Mouse (Mus musculus) E14TG2a.4 (cell line): Measurements from ENCODE around the gene Stk38.
A peak's percentile ranks its signal among the peaks of the same experiment; 100 is the strongest.

Experiments used
- H3K27me3 ChIP-seq: 2 replicates; pipeline ENCODE4 v1.6.1; 2014; ENCODE audit warnings: low read length, control low read depth; ENCODE audit not compliant: insufficient read depth
- H3K36me3 ChIP-seq: 2 replicates; pipeline ENCODE4 v1.6.1; 2014; ENCODE audit warnings: low read length, control low read depth; ENCODE audit not compliant: insufficient read depth
- H3K4me1 ChIP-seq: replicated peaks from 2 replicates; pipeline ENCODE4 v1.6.1; 2014; ENCODE audit warnings: low read depth, low read length, control low read depth
- H3K4me3 ChIP-seq: replicated peaks from 2 replicates; pipeline ENCODE4 v1.5.1; 2014; ENCODE audit warnings: mild to moderate bottlenecking, low read length
- H3K9me3 ChIP-seq: 2 replicates; pipeline ENCODE4 v1.6.1; 2014; ENCODE audit warnings: low read length, control low read depth
- CTCF ChIP-seq: conservative IDR thresholded peaks from 2 replicates; pipeline ENCODE4 v1.5.1; 2014; ENCODE audit warnings: low read length
- NANOG ChIP-seq: IDR thresholded peaks from 2 replicates; pipeline ENCODE4 v1.6.1; 2014; ENCODE audit warnings: borderline replicate concordance, low read length, mixed read lengths
- POU5F1 ChIP-seq: IDR thresholded peaks from 2 replicates; pipeline ENCODE4 v1.6.1; 2014; ENCODE audit warnings: low read length, borderline replicate concordance

The Stk38 gene

DNA sequence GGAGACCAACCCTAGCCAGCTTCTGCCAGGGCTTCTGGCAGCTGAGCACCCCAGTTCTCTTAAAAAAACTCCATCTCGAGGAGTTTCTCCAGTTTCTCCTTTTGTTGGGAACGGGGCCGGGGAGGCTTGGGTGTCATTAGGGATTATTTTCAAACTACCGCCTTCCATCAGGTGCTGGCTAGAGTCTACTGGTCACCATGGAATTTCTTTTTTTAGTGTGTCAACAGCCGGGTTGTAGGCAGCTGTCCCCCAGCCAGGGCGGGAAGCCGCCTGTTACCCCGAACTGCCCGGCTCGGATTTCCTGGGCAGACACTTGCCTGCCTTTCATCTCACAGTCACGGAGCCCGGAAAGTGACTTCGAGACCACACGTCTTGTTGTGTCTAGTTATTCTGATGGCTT, 43.0 kb upstream of the Stk38 start:
- H3K4me1 ChIP-seq = peaks cover 65% of the 10 kb centered on the region
- no peaks in the 10 kb centered on the region for H3K27me3 ChIP-seq
- H3K4me3 ChIP-seq = no peak overlapping the region; the same call in 1 of the 2 replicates
- H3K36me3 ChIP-seq = peaks cover 23% of the 10 kb centered on the region
- TF ChIP-seq POU5F1 = no peak
- no peak for TF ChIP-seq CTCF
- no peak for TF ChIP-seq NANOG
- no peaks in the 10 kb centered on the region for H3K9me3 ChIP-seq

DNA sequence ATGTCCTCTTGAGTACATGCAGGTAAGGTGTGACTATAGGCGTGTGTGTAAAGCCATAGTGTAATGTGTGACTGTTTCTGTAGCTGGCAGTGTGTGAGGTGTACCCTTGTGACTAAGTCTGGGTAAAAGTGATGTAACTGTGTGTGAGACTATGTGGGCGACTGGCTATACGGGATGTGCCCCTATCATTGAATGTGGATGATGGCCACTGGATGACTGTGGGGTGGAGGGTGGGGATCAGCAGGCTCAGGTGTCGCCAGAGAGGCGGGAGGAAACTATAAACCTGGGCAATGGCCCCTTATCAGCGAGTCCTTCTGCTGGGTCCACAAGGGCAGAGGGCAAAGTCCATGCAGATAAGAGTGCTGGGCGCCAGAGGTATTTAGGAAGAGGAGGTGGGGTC, 42.1 kb upstream of the Stk38 start:
- peaks cover 65% of the 10 kb centered on the region for H3K4me1 ChIP-seq
- H3K9me3 ChIP-seq = no peaks in the 10 kb centered on the region
- no peaks in the 10 kb centered on the region for H3K27me3 ChIP-seq

DNA sequence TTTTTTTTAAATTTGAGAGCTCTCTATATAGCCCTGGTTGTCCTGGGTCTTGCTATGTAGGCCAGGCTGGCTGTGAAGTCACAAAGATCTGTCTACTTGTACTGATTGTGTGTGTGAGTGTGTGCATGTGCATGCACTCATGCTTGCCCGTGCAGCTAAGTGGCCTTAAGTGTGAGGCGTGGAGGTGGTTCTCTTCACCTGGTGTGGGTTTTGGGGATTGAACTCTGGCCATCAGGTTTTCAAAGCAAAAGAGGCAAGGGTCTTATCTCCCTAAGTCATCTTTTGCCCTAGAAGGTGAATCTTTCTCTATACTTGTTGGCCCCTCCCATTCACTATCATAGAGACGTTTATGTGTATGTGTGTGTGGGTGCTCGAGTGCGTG, 41.7 kb upstream of the Stk38 start:
- no peaks in the 10 kb centered on the region for H3K27me3 ChIP-seq
- H3K9me3 ChIP-seq = no peaks in the 10 kb centered on the region
- no peak for TF ChIP-seq POU5F1
- no peak for TF ChIP-seq CTCF
- TF ChIP-seq NANOG = no peak

More for the DNA sequence above, 42.1 kb upstream of the Stk38 start:
- Histone ChIP-seq H3K4me3 (no peak overlapping the region), H3K36me3 (peaks cover 31% of the 10 kb centered on the region)
- TF ChIP-seq NANOG = no peak
- TF ChIP-seq POU5F1 = no peak
- TF ChIP-seq CTCF = no peak

GRCm38 (mm10) chr17:29048748-29049507, 41.1 kb upstream of the Stk38 start:
- H3K9me3 ChIP-seq = no peaks in the 10 kb centered on the region
- TF ChIP-seq POU5F1 = no peak
- no peak for TF ChIP-seq NANOG
- peak; percentile 77 for TF ChIP-seq CTCF

More for the DNA sequence above, 41.7 kb upstream of the Stk38 start:
- peaks cover 36% of the 10 kb centered on the region for H3K36me3 ChIP-seq
- H3K4me3 ChIP-seq = no peak overlapping the region
- peaks cover 68% of the 10 kb centered on the region for H3K4me1 ChIP-seq

DNA sequence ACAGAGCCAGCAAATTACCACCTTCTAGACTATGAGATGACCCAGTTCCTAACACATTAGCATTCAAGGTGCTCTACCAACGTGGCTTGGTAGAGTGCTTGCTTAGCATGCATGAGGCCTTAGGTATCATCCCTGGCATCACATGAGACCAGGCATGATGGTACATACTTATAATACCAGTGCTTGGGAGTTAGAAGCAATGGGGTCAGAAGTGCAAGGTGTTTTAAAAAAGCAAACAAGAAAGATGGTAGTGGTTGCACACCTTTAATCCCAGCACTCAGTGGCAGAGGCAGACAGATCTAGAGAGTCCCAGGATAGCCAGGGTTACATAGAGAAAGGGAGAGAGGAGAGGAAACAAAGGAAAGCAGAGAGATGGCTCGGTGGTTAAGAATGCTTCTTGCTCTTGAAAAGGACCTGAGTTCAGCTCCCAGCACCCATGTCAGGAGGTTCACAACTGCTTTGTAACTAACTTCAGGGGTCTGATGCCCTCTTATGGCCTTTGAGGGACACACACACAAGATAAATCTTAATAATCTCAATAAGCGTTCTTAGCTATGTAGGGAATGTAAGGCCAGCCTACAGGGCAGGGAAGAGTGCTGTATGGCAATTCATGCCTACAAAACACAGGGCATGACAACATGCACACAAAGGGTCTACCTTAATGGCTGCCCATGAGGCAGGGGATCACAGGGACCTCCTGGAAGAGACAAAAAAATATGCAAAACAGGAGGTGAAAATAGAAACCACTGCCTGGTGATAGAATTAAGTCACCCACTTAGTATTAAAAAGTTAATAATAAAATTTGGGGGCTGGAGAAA, 40.1 kb upstream of the Stk38 start:
- TF ChIP-seq NANOG (no peak), CTCF (no peak), POU5F1 (no peak)
- H3K9me3 ChIP-seq = no peaks in the 10 kb centered on the region
- no peaks in the 10 kb centered on the region for H3K27me3 ChIP-seq
- peaks cover 62% of the 10 kb centered on the region for H3K4me1 ChIP-seq
- H3K36me3 ChIP-seq = peaks cover 52% of the 10 kb centered on the region
- no peak overlapping the region for H3K4me3 ChIP-seq

More at GRCm38 (mm10) chr17:29048748-29049507, 41.1 kb upstream of the Stk38 start:
- Histone ChIP-seq H3K4me1 (peaks cover 66% of the 10 kb centered on the region), H3K36me3 (peaks cover 41% of the 10 kb centered on the region), H3K4me3 (no peak overlapping the region), H3K27me3 (no peaks in the 10 kb centered on the region)

DNA sequence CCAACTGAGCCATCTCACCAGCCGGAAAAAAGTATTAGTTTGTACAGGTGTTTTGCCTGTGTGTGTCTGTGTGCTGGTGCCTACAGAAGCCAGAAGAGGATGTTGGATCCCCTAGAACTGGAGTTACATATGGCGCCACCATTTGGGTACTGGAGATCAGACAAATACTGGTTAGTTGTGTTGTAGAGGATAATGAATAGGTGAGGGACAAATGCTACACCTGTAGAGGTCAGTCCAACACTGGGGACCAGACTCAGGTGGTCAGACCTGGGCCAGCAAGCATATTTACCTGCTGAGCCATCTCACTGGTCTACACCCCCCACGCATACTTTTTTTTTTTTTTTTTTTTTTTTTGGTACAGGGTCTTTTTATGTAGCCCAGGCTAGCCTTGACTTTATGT, 39.1 kb upstream of the Stk38 start:
- H3K9me3 ChIP-seq = no peaks in the 10 kb centered on the region
- H3K4me3 ChIP-seq = no peak overlapping the region
- TF ChIP-seq POU5F1 = no peak
- H3K4me1 ChIP-seq = peaks cover 53% of the 10 kb centered on the region
- H3K36me3 ChIP-seq = peaks cover 62% of the 10 kb centered on the region
- H3K27me3 ChIP-seq = no peaks in the 10 kb centered on the region

DNA sequence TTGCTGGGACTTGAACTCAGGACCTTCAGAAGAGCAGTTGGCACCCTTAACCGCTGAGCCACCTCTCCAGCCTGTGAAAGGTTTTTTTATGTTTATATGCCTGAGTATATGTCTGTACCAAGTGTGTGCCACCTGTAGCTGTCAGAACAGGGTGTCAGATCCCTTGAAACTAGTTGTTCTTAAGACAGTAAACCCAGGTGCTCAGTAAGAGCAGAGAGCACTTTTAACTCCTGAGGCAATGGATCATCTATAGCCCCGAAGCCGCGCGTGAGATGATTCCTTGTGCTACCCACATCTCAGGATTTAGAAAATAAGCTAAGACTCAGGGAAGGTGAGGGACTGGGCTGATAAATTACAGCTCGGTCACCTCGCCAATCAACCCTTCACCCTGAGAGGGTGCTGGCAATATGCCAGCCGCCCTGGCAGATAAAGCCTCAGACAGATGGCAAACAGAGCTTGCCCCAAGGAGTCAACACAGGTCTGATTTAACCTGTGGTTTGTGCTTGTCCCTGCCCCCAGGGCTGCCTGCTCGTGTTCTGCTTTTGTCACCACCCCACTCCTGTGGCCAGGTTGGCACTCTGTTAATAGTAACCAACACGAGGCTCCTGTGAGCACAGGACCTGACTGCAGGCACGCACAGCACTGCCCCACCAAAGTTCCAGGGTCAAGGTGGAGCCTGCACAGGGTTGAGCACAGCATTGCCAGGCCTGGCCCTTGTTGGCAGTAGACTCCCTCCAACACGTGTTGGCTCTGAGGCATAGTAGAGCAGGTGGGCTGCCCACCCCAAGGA, 38.1 kb upstream of the Stk38 start:
- Histone ChIP-seq H3K4me3 (no peak overlapping the region), H3K9me3 (no peaks in the 10 kb centered on the region), H3K36me3 (peaks cover 70% of the 10 kb centered on the region), H3K27me3 (no peaks in the 10 kb centered on the region), H3K4me1 (peaks cover 48% of the 10 kb centered on the region)
- TF ChIP-seq CTCF (no peak), POU5F1 (no peak), NANOG (no peak)

DNA sequence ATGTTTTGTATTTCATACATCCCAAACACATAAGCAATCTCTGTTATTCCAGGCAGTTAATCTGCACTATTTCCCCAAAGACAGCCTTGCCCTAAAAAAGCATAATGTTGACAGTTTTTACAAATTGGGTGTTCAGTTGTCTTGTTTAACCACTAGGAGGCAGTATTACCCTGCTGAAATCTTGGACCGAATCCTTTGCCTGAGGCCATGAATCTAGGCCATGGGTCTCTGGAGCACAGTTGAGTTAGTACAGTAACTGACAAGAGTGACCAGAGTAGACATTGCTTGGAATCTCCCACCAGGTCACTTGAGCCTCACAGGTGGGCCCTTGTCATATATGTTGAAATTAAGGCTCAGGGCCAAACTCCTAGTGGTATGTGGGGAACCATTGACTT, 37.1 kb upstream of the Stk38 start:
- TF ChIP-seq NANOG (no peak), CTCF (peak; percentile 97)
- Histone ChIP-seq H3K9me3 (no peaks in the 10 kb centered on the region), H3K27me3 (no peaks in the 10 kb centered on the region), H3K36me3 (peaks cover 80% of the 10 kb centered on the region), H3K4me3 (no peak overlapping the region), H3K4me1 (peaks cover 46% of the 10 kb centered on the region)
